11 mouse cellular contexts compared by ENCODE assay signal in genomic region chr7:96672322-96672914, GRCm38 (mm10).
DNase-seq lines count a peak whose midpoint lies in the region; ATAC-seq and TF ChIP-seq lines count a peak whose summit lies in the region.
"Had no signal": no experiment of that assay in that cellular context is flagged by ENCODE, and none has a peak within 500 bp of the region (broad histone marks: within the 10 kb centered on the region; RNA-seq: fewer than 3 reads in every experiment).

No protein-coding gene starts in this region.

- H3K9me3 ChIP-seq in heart, embryonic 13.5 days: no peaks in the 10 kb centered on the region
- H3K9me3 ChIP-seq in forebrain, embryonic 10.5 days: no peaks in the 10 kb centered on the region
- H3K9me3 ChIP-seq in limb, embryonic 11.5 days (ENCODE audit: control insufficient read depth, low read length): no peaks in the 10 kb centered on the region
- H3K9me3 ChIP-seq: heart, embryonic 15.5 days; stomach, embryonic 15.5 days had no signal

- no peak for ATAC-seq in heart, embryonic 13.5 days (ENCODE audit: extremely low read depth, insufficient number of reproducible peaks, low FRiP score, low TSS enrichment)
- ATAC-seq in Patski: peak; percentile 37
- no peak for ATAC-seq in limb, embryonic 11.5 days (ENCODE audit: insufficient number of reproducible peaks, low FRiP score, low TSS enrichment, low read depth)

- 0 out of 2 replicates have a peak overlapping the region, but pooled peaks have one; percentile 4 for H3K27ac ChIP-seq in heart, embryonic 13.5 days (replicated peaks)
- peak overlapping the region; percentile 78 for H3K27ac ChIP-seq in forebrain, embryonic 10.5 days
- H3K27ac ChIP-seq in limb, embryonic 11.5 days (replicated peaks; ENCODE audit: low read depth, low read length): peak overlapping the region; percentile 16; the same call in 1 of the 2 replicates
- H3K27ac ChIP-seq: heart, embryonic 15.5 days; macrophage; stomach, embryonic 15.5 days had no signal

- in situ Hi-C loops in Patski (cut with MboI; ENCODE audit: low pct_unique_long_range_greater_than_20kb): no loop called here

- no peak overlapping the region for H3K9ac ChIP-seq in heart, embryonic 13.5 days
- no peak overlapping the region for H3K9ac ChIP-seq in limb, embryonic 11.5 days (ENCODE audit: low read length)
- H3K9ac ChIP-seq: heart, embryonic 15.5 days; stomach, embryonic 15.5 days had no signal

- no peak for TF ChIP-seq CTCF in Patski (IDR thresholded peaks at IDR 0.05)

- H3K4me1 ChIP-seq in heart, embryonic 13.5 days: peaks cover 34% of the 10 kb centered on the region
- H3K4me1 ChIP-seq in forebrain, embryonic 10.5 days: peaks cover 79% of the 10 kb centered on the region
- peaks cover 41% of the 10 kb centered on the region for H3K4me1 ChIP-seq in limb, embryonic 11.5 days (ENCODE audit: control insufficient read depth, insufficient read depth, low read length)
- H3K4me1 ChIP-seq: stomach, embryonic 15.5 days had no signal

- POLR2A ChIA-PET in Patski (lab: Charles Lee): interaction anchor here (0.6 to 0.7 kb wide), 2 partner anchors 86 to 97 kb away, joined by 3 read pairs; no protein-coding TSS in a partner anchor

- H3K27me3 ChIP-seq in heart, embryonic 13.5 days (replicated peaks): peaks cover 83% of the 10 kb centered on the region
- no peaks in the 10 kb centered on the region for H3K27me3 ChIP-seq in Patski
- peaks cover 87% of the 10 kb centered on the region for H3K27me3 ChIP-seq in forebrain, embryonic 10.5 days (ENCODE audit: poor library complexity, severe bottlenecking)
- no peaks in the 10 kb centered on the region for H3K27me3 ChIP-seq in limb, embryonic 11.5 days (ENCODE audit: control insufficient read depth, insufficient read depth, low read length)
- H3K27me3 ChIP-seq: stomach, embryonic 15.5 days had no signal

- 42% methylated on average over 6 of the region's 6 CpGs for WGBS in heart, embryonic 13.5 days
- 13% methylated on average over 6 of the region's 6 CpGs for WGBS in forebrain, embryonic 10.5 days
- 9% methylated on average over 6 of the region's 6 CpGs for WGBS in limb, embryonic 11.5 days

- CTCF ChIA-PET in Patski (lab: Charles Lee): interaction anchor here (1.5 to 2.1 kb wide), 2 partner anchors 239 to 242 kb away, joined by 3 to 5 read pairs; no protein-coding TSS in a partner anchor

- DNase-seq in heart, postnatal 4 days: no peak
- peak; percentile 41 for DNase-seq in Patski (ENCODE audit: low read depth, low spot score)
- peak; percentile 68 for DNase-seq in forebrain, embryonic 10.5 days (ENCODE audit: extremely low spot score, low spot score)
- no peak for DNase-seq in limb, embryonic 11.5 days (ENCODE audit: low spot score)
- DNase-seq in cerebellum, adult 8-10 months: no peak
- no peak for DNase-seq in gastrocnemius, postnatal 25 days
- no peak for DNase-seq in right cerebral cortex, postnatal 36 days (ENCODE audit: low spot score in 2 of 2)

- no peak overlapping the region for H3K4me2 ChIP-seq in heart, embryonic 13.5 days
- no peak overlapping the region for H3K4me2 ChIP-seq in limb, embryonic 11.5 days (ENCODE audit: low read depth, severe bottlenecking)
- H3K4me2 ChIP-seq: heart, embryonic 15.5 days; stomach, embryonic 15.5 days had no signal

- H3K4me3 ChIP-seq in heart, embryonic 13.5 days: no peak overlapping the region
- H3K4me3 ChIP-seq in forebrain, embryonic 10.5 days: no peak overlapping the region
- no peak overlapping the region for H3K4me3 ChIP-seq in limb, embryonic 11.5 days (ENCODE audit: low read depth, low read length)
- H3K4me3 ChIP-seq: heart, embryonic 15.5 days; stomach, embryonic 15.5 days had no signal

- no peaks in the 10 kb centered on the region for H3K36me3 ChIP-seq in heart, embryonic 13.5 days
- no peaks in the 10 kb centered on the region for H3K36me3 ChIP-seq in forebrain, embryonic 10.5 days (replicated peaks)
- H3K36me3 ChIP-seq in limb, embryonic 11.5 days (ENCODE audit: control insufficient read depth, insufficient read depth, low read length): no peaks in the 10 kb centered on the region
- H3K36me3 ChIP-seq: heart, embryonic 15.5 days; stomach, embryonic 15.5 days had no signal

Comparison
In these comparisons a context has a peak if more than half of its experiments do, and no peak if none do; other contexts are left out.
1. H3K27ac ChIP-seq: peak in every context shown above with its lines; median percentile 78 in forebrain, embryonic 10.5 days; 16 in limb, embryonic 11.5 days; 4 in heart, embryonic 13.5 days.
2. DNase-seq: peak in Patski (single experiment) and forebrain, embryonic 10.5 days (single experiment); none in heart, postnatal 4 days (single experiment), limb, embryonic 11.5 days (single experiment), cerebellum, adult 8-10 months (single experiment), gastrocnemius, postnatal 25 days (single experiment) and right cerebral cortex, postnatal 36 days (0 of 2).